Mouse (Mus musculus) forebrain, embryonic 15.5 days (tissue): ENCODE measurements around the gene Ptprs. TPM values are rescaled to one million over a fixed set of nuclear protein-coding genes. Genes with fewer than 3 reads are reported as not detected.

Experiments used
- ATAC-seq: fragments of 200-750 bp; cut with Nextera tagmentation; replicated peaks from 2 replicates; pipeline ENCODE4 v1.8.0; 2017; ENCODE audit warnings: mild to moderate bottlenecking, moderate TSS enrichment, moderate library complexity
- H3K27ac ChIP-seq: fragments of 300-500 bp; sonication (generic); replicated peaks from 2 replicates; pipeline ENCODE4 v1.5.1; 2015; ENCODE audit warnings: mild to moderate bottlenecking, inconsistent platforms
- H3K27me3 ChIP-seq: fragments of 300-500 bp; sonication (generic); 2 replicates; pipeline ENCODE4 v1.6.1; 2015; ENCODE audit warnings: inconsistent platforms
- H3K36me3 ChIP-seq: fragments of 300-500 bp; sonication (generic); 2 replicates; pipeline ENCODE4 v1.6.1; 2015; ENCODE audit warnings: mild to moderate bottlenecking, inconsistent platforms
- H3K4me1 ChIP-seq: fragments of 300-500 bp; sonication (generic); 2 replicates; pipeline ENCODE4 v1.6.1; 2015; ENCODE audit warnings: inconsistent platforms
- H3K4me2 ChIP-seq: fragments of 300-500 bp; sonication (generic); replicated peaks from 2 replicates; pipeline ENCODE4 v1.6.1; 2015; ENCODE audit warnings: mild to moderate bottlenecking, inconsistent platforms
- H3K4me3 ChIP-seq: fragments of 300-500 bp; sonication (generic); 2 replicates; pipeline ENCODE4 v1.5.1; 2015; ENCODE audit warnings: mild to moderate bottlenecking, inconsistent platforms
- H3K9ac ChIP-seq: fragments of 300-500 bp; sonication (generic); replicated peaks from 2 replicates; pipeline ENCODE4 v1.6.1; 2015; ENCODE audit warnings: mild to moderate bottlenecking, inconsistent platforms
- H3K9me3 ChIP-seq: fragments of 300-500 bp; sonication (generic); 2 replicates; pipeline ENCODE4 v1.6.1; 2016; ENCODE audit warnings: inconsistent platforms
- WGBS: fragments of 180-500 bp; shearing (Covaris S2); methylation state at CpG from one replicate; pipeline ENCODE4 v1.1.7; 2015; ENCODE audit warnings: mixed read lengths; 5-methylcytosine and 5-hydroxymethylcytosine counted together
- polyA plus RNA-seq: library from polyadenylated mRNA; unstranded; fragments of >200 nt; fragmentation: Nextera tagmentation; extraction: Ambion mirVana; gene quantifications from 2 replicates; pipeline ENCODE4 v1.2.1, GENCODE M21; 2015

The Ptprs gene
- polyA plus RNA-seq, 1 experiment from 2014 or later, result 375 TPM

- no peak for ATAC-seq
- Histone ChIP-seq H3K9me3 (no peaks in the 10 kb centered on the region), H3K27me3 (no peaks in the 10 kb centered on the region), H3K4me1 (peaks cover 98% of the 10 kb centered on the region), H3K36me3 (no peaks in the 10 kb centered on the region), H3K27ac (peak overlapping the region; percentile 94), H3K4me3 (no peak overlapping the region), H3K4me2 (peak overlapping the region; percentile 65), H3K9ac (no peak overlapping the region)
- 31% methylated on average over 1 of the region's 1 CpGs for WGBS
These were observed 12.8 kb downstream of the Ptprs start for GRCm38 (mm10) chr17:56463500-56463899.

DNA sequence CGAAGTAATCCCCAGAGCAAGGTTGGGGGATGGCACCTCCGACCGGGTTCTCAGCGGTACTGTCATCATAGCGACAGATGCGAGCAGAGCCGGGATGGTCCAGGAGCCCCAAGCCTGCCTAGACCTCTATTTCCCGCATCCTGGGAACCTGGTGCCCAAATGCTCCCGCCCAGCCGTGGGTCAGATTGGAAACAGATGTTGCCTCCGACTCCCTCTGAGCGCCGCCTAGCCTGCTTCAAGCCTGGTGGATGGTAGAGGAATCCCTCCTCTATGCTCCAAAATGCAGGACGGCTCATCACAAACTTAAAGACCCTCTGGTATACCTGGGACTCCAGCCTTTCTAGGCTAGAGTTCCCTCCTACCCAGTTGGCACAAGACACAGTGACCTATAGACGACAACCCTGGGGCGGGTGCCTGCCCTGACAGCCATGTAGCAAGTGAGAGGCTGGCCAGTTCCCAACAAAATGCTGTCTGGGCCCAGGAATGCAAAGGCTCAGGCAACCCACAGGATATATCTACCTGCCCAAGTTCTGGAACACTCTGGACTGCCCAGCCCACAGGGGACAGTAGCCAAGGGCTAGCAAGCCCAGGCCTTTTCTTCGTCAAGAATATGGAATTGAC is 13.3 kb downstream of the Ptprs start:
- Histone ChIP-seq H3K27me3 (no peaks in the 10 kb centered on the region), H3K4me1 (peaks cover 97% of the 10 kb centered on the region), H3K9me3 (no peaks in the 10 kb centered on the region), H3K9ac (peak overlapping the region; percentile 55), H3K27ac (peak overlapping the region; percentile 94), H3K36me3 (peaks cover 1% of the 10 kb centered on the region; the same call in 1 of the 2 replicates), H3K4me3 (peak overlapping the region; percentile 59), H3K4me2 (peak overlapping the region; percentile 65)
- no peak for ATAC-seq
- 3% methylated on average over 17 of the region's 17 CpGs for WGBS

DNA sequence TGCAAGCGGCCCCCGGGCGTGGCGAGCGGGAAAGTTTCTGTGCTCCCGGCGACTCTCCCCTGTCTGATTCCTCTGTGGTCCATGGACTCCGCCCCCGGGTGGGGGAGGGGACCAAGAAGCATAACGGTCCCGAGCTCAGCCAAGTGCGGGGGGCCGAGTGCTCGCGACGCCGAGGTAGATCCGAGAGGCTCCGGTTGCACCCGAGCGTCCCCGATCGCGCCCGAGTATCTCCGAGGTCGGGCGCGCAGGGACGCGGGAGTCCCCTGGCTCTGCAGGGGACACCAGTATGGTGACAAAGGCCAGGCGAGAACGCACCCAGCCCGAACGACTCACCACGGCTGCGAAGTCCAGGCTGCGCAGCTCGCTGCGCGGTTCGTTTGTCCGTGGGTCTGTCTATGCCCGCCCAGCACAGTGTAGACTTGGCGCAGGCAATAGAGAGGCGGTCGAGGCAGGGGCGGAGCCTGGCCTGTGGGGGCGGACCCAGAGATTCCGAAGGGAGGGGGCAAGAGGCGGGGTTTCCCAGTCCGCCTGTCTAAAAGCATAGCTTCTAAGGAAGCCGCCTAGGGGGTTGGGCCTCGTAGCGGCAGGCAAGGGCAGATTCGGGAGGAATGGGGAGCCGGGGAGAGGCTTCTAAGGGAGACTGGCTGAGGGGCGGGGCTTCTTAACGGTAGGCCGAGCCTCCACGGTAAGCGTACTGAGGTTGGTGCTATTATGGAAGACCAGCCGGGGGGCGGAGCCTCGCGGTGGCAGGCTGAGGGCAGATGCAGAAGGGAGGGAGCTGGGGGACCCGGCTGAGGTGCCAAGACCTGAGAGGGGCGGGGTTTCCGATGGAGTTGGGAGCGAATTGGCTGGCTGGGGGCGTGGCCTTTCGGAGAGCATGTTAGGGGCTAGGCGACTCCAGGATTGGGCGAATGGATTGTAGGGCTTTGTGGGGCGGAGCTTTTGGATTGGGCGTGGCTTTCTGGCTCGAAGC is 14.2 kb downstream of the Ptprs start:
- no peaks in the 10 kb centered on the region for H3K9me3 ChIP-seq
- H3K27ac ChIP-seq, result peak overlapping the region; percentile 94
- peaks cover 9% of the 10 kb centered on the region for H3K36me3 ChIP-seq
- H3K4me2 ChIP-seq, result peak overlapping the region; percentile 65
- ATAC-seq, result peak; percentile 93
- WGBS, result under 1% methylated on average over 77 of the region's 77 CpGs
- H3K4me1 ChIP-seq, result peaks cover 91% of the 10 kb centered on the region
- no peaks in the 10 kb centered on the region for H3K27me3 ChIP-seq
- H3K9ac ChIP-seq, result peak overlapping the region; percentile 55
- peak overlapping the region; percentile 59 for H3K4me3 ChIP-seq

- no peak for ATAC-seq
- peak overlapping the region; percentile 55 for H3K9ac ChIP-seq
- no peaks in the 10 kb centered on the region for H3K9me3 ChIP-seq
- H3K4me1 ChIP-seq, result peaks cover 79% of the 10 kb centered on the region
- peak overlapping the region; percentile 94 for H3K27ac ChIP-seq
- H3K27me3 ChIP-seq, result no peaks in the 10 kb centered on the region
- H3K4me3 ChIP-seq, result peak overlapping the region; percentile 59
- H3K36me3 ChIP-seq, result peaks cover 19% of the 10 kb centered on the region
- H3K4me2 ChIP-seq, result peak overlapping the region; percentile 65
- WGBS, result 14% methylated on average over 6 of the region's 6 CpGs
These were observed 15.4 kb downstream of the Ptprs start for GRCm38 (mm10) chr17:56460876-56461275.

DNA sequence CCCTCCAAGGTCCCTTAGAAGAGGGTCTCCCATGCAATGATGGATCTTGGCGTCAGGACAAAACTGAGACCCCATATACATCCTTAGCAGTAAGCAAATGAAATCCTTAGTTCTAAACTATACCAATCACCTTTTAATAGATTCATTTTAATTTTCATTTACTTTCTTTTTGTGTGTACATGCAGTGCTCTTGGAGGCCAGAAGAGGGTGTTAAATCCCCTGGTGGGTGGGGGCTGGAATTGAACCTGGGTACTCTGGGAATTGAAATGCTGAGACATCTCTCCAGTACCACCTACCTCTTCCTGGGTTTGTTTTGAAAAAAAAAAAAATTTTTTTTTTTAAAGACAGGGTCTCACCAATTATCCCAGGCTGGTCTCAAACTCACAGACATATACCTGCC is 18.8 kb downstream of the Ptprs start:
- no peaks in the 10 kb centered on the region for H3K9me3 ChIP-seq
- H3K4me2 ChIP-seq, result no peak overlapping the region
- no peak overlapping the region for H3K27ac ChIP-seq
- H3K9ac ChIP-seq, result no peak overlapping the region
- H3K4me1 ChIP-seq, result peaks cover 45% of the 10 kb centered on the region
- no peaks in the 10 kb centered on the region for H3K27me3 ChIP-seq
- H3K4me3 ChIP-seq, result no peak overlapping the region
- peaks cover 54% of the 10 kb centered on the region for H3K36me3 ChIP-seq
- WGBS, result 84% methylated on average over 1 of the region's 1 CpGs
- ATAC-seq, result no peak

DNA sequence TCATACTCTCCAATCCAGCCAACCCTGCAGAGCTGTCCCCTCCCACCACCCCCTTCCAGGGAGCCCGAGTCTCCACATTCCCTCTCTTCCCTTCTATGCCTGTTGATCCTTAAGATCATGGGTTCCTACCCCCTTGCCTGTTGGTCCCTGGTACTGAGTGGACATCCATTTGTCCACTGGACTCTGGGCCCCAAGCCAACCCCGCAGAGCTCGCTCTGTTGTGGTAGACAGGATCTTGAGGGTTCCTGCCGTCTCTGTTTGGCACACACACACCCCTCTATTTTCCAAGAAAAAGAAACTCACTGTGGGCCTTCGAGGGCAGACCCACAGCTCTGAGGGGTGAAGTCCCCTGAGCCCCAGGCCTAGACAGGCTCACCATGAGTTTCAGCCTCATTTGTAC is 19.9 kb downstream of the Ptprs start:
- H3K9ac ChIP-seq, result no peak overlapping the region
- peaks cover 34% of the 10 kb centered on the region for H3K4me1 ChIP-seq
- no peaks in the 10 kb centered on the region for H3K9me3 ChIP-seq
- WGBS, result 72% methylated on average over 5 of the region's 5 CpGs
- H3K4me3 ChIP-seq, result no peak overlapping the region
- peaks cover 64% of the 10 kb centered on the region for H3K36me3 ChIP-seq
- no peak overlapping the region for H3K27ac ChIP-seq
- no peak overlapping the region for H3K4me2 ChIP-seq
- ATAC-seq, result no peak
- H3K27me3 ChIP-seq, result no peaks in the 10 kb centered on the region

- Histone ChIP-seq H3K27me3 (no peaks in the 10 kb centered on the region), H3K27ac (no peak overlapping the region), H3K36me3 (peaks cover 91% of the 10 kb centered on the region), H3K9ac (no peak overlapping the region), H3K4me3 (no peak overlapping the region), H3K9me3 (no peaks in the 10 kb centered on the region), H3K4me1 (peaks cover 7% of the 10 kb centered on the region; the same call in 1 of the 2 replicates), H3K4me2 (no peak overlapping the region)
- WGBS, result 58% methylated on average over 4 of the region's 4 CpGs
- no peak for ATAC-seq
These were observed 22.6 kb downstream of the Ptprs start for GRCm38 (mm10) chr17:56453689-56454088.

GRCm38 (mm10) chr17:56453251-56453650 is 23.0 kb downstream of the Ptprs start:
- Histone ChIP-seq H3K27ac (no peak overlapping the region), H3K9me3 (no peaks in the 10 kb centered on the region), H3K4me3 (no peak overlapping the region), H3K27me3 (no peaks in the 10 kb centered on the region), H3K36me3 (peaks cover 93% of the 10 kb centered on the region), H3K4me1 (peaks cover 3% of the 10 kb centered on the region; the same call in 1 of the 2 replicates), H3K4me2 (no peak overlapping the region), H3K9ac (no peak overlapping the region)
- no peak for ATAC-seq
- 75% methylated on average over 4 of the region's 4 CpGs for WGBS

- Histone ChIP-seq H3K9ac (no peak overlapping the region), H3K9me3 (no peaks in the 10 kb centered on the region), H3K27me3 (no peaks in the 10 kb centered on the region), H3K4me2 (no peak overlapping the region), H3K27ac (no peak overlapping the region), H3K4me3 (no peak overlapping the region), H3K4me1 (peaks cover 30% of the 10 kb centered on the region), H3K36me3 (peaks cover 87% of the 10 kb centered on the region)
- ATAC-seq, result no peak
- 79% methylated on average over 2 of the region's 2 CpGs for WGBS
These were observed 28.6 kb downstream of the Ptprs start for GRCm38 (mm10) chr17:56447716-56448115.

DNA sequence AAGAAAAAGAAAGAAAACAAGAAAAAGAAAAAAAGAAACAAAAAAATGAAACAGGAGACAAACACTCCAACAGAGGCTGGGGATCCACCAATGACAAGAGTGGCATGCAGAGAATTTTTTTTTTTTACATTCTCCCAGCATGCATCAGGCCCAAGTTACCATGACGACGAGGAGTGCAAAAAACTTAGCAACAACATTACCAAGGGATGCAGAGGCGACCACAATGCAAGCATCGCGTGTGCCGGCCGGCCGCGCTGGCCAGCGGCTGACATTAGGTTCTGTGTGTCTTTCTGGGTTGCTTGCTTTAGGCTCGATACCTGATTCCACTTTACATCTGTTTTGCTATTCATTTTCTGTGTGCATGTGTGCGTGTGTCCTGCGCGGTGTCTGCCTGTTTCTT is 30.9 kb downstream of the Ptprs start:
- Histone ChIP-seq H3K9ac (no peak overlapping the region), H3K9me3 (no peaks in the 10 kb centered on the region), H3K4me3 (no peak overlapping the region), H3K27ac (peak overlapping the region; percentile 73), H3K36me3 (peaks cover 79% of the 10 kb centered on the region), H3K27me3 (no peaks in the 10 kb centered on the region), H3K4me2 (no peak overlapping the region), H3K4me1 (peaks cover 53% of the 10 kb centered on the region)
- WGBS, result 28% methylated on average over 14 of the region's 14 CpGs
- ATAC-seq, result no peak; the same call in 1 of the 2 replicates

DNA sequence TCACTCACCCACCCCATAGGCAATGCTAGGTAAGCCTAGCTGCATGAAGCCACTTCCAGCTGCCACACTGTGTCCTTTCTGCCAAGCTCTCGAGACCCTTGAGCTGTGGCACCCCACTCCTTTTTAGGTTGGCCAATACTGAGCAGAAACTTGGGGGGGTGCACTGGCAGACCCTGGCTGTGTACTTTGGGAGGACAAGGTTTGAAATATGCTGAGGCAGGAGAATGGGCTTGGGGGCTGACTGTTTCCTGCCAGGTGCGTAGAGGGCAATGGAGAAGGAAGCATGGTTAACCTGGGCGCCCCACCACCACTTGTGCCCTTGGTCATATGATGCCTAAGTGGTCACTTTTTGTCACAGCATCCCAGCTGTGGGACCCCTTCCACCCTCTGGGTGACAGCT is 31.5 kb downstream of the Ptprs start:
- WGBS, result 94% methylated on average over 3 of the region's 3 CpGs
- H3K9me3 ChIP-seq, result no peaks in the 10 kb centered on the region
- H3K4me2 ChIP-seq, result no peak overlapping the region
- H3K4me3 ChIP-seq, result no peak overlapping the region
- H3K4me1 ChIP-seq, result peaks cover 59% of the 10 kb centered on the region
- H3K9ac ChIP-seq, result no peak overlapping the region
- peak overlapping the region; percentile 38; the same call in 1 of the 2 replicates for H3K27ac ChIP-seq
- ATAC-seq, result no peak
- H3K36me3 ChIP-seq, result peaks cover 73% of the 10 kb centered on the region
- no peaks in the 10 kb centered on the region for H3K27me3 ChIP-seq

DNA sequence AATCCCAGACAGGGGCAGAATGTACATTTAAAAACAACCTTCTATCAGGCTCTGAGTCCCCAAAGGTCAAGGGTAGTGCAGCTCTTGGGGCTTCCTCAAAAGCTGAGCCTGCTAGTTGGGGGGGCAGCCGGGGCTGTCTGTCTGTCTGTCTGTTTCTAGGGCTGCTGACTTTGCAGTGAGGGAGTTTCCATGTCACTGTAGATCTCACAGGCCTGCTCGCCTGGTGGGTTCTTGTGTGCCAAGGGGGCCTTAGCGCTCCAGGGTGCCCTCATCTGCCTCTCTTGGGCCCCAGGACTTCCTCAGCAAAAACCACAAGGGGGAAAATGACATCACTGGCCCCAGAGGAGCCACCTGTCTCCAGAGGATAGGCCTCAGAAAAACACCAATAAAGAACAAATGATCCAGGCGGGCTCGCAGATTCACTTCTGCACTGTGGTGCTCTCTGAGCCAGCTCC is 32.9 kb downstream of the Ptprs start:
- Histone ChIP-seq H3K36me3 (peaks cover 66% of the 10 kb centered on the region), H3K27me3 (no peaks in the 10 kb centered on the region), H3K4me1 (peaks cover 65% of the 10 kb centered on the region), H3K27ac (peak overlapping the region; percentile 77), H3K4me2 (no peak overlapping the region), H3K9me3 (no peaks in the 10 kb centered on the region), H3K9ac (no peak overlapping the region), H3K4me3 (no peak overlapping the region)
- WGBS, result 86% methylated on average over 5 of the region's 5 CpGs
- ATAC-seq, result no peak
